Mouse (Mus musculus) embryonic facial prominence, embryonic 14.5 days (tissue): Measurements from ENCODE around the gene Slc16a14. TPM values are rescaled to one million over a fixed set of nuclear protein-coding genes. Genes with fewer than 3 reads are reported as not detected.

Experiments used
- ATAC-seq: fragments of 200-750 bp; cut with Nextera tagmentation; 2 replicates; pipeline ENCODE4 v1.8.0; 2017; ENCODE audit warnings: low read depth, moderate number of reproducible peaks, moderate TSS enrichment
- DNase-seq: peaks from one replicate; pipeline ENCODE4 v3.0.0-alpha.2; 2015; ENCODE audit warnings: low spot score
- H3K27ac ChIP-seq: fragments of 300-500 bp; sonication (generic); replicated peaks from 2 replicates; pipeline ENCODE4 v1.5.1; 2014; ENCODE audit warnings: low read depth, mild to moderate bottlenecking, low read length, moderate library complexity
- H3K27me3 ChIP-seq: fragments of 300-500 bp; sonication (generic); replicated peaks from 2 replicates; pipeline ENCODE4 v1.6.1; 2014; ENCODE audit warnings: low read length; ENCODE audit not compliant: control insufficient read depth, insufficient read depth
- H3K36me3 ChIP-seq: fragments of 300-500 bp; sonication (generic); 2 replicates; pipeline ENCODE4 v1.6.1; 2014; ENCODE audit warnings: low read length, mixed read lengths; ENCODE audit not compliant: control insufficient read depth, insufficient read depth
- H3K4me1 ChIP-seq: fragments of 300-500 bp; sonication (generic); 2 replicates; pipeline ENCODE4 v1.6.1; 2014; ENCODE audit warnings: antibody characterized with exemption, low read length; ENCODE audit not compliant: control insufficient read depth, insufficient read depth
- H3K4me2 ChIP-seq: fragments of 300-500 bp; sonication (generic); 2 replicates; pipeline ENCODE4 v1.6.1; 2014; ENCODE audit warnings: low read depth, mild to moderate bottlenecking, low read length, moderate library complexity, mixed read lengths
- H3K4me3 ChIP-seq: fragments of 300-500 bp; sonication (generic); 2 replicates; pipeline ENCODE4 v1.5.1; 2014; ENCODE audit warnings: low read depth, mild to moderate bottlenecking, low read length
- H3K9ac ChIP-seq: fragments of 300-500 bp; sonication (generic); 2 replicates; pipeline ENCODE4 v1.6.1; 2014; ENCODE audit warnings: low read depth, mild to moderate bottlenecking, low read length, moderate library complexity, mixed read lengths
- H3K9me3 ChIP-seq: fragments of 300-500 bp; sonication (generic); 2 replicates; pipeline ENCODE4 v1.6.1; 2016; ENCODE audit warnings: low read length; ENCODE audit not compliant: control insufficient read depth
- WGBS: fragments of 180-500 bp; shearing (Covaris S2); extraction: QIAGEN DNeasy Blood & Tissue Kit; methylation state at CpG from one replicate; pipeline ENCODE4 v1.1.7; 2014; 5-methylcytosine and 5-hydroxymethylcytosine counted together
- polyA plus RNA-seq: library from polyadenylated mRNA; unstranded; fragments of >200 nt; fragmentation: Nextera tagmentation; extraction: Ambion mirVana; gene quantifications from 2 replicates; pipeline ENCODE4 v1.2.1, GENCODE M21; 2014

Gene Slc16a14
- polyA plus RNA-seq, 1 experiment from 2014 or later, result 0.38 TPM

GRCm38 (mm10) chr1:84924134-84924533 is 10.8 kb downstream of the Slc16a14 start:
- H3K36me3 ChIP-seq, result no peaks in the 10 kb centered on the region
- H3K4me3 ChIP-seq, result no peak overlapping the region
- DNase-seq (no peak), ATAC-seq (no peak)
- no peak overlapping the region for H3K9ac ChIP-seq
- 66% methylated on average over 6 of the region's 6 CpGs for WGBS
- no peak overlapping the region for H3K4me2 ChIP-seq
- H3K9me3 ChIP-seq, result no peaks in the 10 kb centered on the region
- no peak overlapping the region for H3K27ac ChIP-seq
- H3K4me1 ChIP-seq, result no peaks in the 10 kb centered on the region
- no peaks in the 10 kb centered on the region for H3K27me3 ChIP-seq

- no peak overlapping the region for H3K9ac ChIP-seq
- H3K4me1 ChIP-seq, result no peaks in the 10 kb centered on the region
- no peak overlapping the region for H3K27ac ChIP-seq
- no peak for ATAC-seq
- H3K27me3 ChIP-seq, result no peaks in the 10 kb centered on the region
- 86% methylated on average over 2 of the region's 2 CpGs for WGBS
- no peaks in the 10 kb centered on the region for H3K9me3 ChIP-seq
- no peak for DNase-seq
- H3K4me3 ChIP-seq, result no peak overlapping the region
- no peaks in the 10 kb centered on the region for H3K36me3 ChIP-seq
- no peak overlapping the region for H3K4me2 ChIP-seq
These were observed 11.5 kb downstream of the Slc16a14 start for GRCm38 (mm10) chr1:84923432-84923831.

GRCm38 (mm10) chr1:84918865-84919264 is 16.1 kb downstream of the Slc16a14 start:
- 85% methylated on average over 3 of the region's 3 CpGs for WGBS

GRCm38 (mm10) chr1:84915010-84915409 is 19.9 kb downstream of the Slc16a14 start:
- WGBS, result 81% methylated on average over 4 of the region's 4 CpGs
- no peak for DNase-seq
- no peak overlapping the region for H3K4me3 ChIP-seq

More at GRCm38 (mm10) chr1:84918865-84919264, 16.1 kb downstream of the Slc16a14 start:
- H3K4me3 ChIP-seq, result no peak overlapping the region
- no peak overlapping the region for H3K4me2 ChIP-seq
- H3K27me3 ChIP-seq, result no peaks in the 10 kb centered on the region
- H3K36me3 ChIP-seq, result no peaks in the 10 kb centered on the region
- DNase-seq (no peak), ATAC-seq (no peak)
- H3K9me3 ChIP-seq, result no peaks in the 10 kb centered on the region
- no peak overlapping the region for H3K27ac ChIP-seq
- no peaks in the 10 kb centered on the region for H3K4me1 ChIP-seq
- no peak overlapping the region for H3K9ac ChIP-seq

GRCm38 (mm10) chr1:84912571-84912970 is 22.4 kb downstream of the Slc16a14 start:
- Histone ChIP-seq H3K4me1 (no peaks in the 10 kb centered on the region), H3K27ac (no peak overlapping the region), H3K9ac (no peak overlapping the region), H3K4me3 (no peak overlapping the region), H3K4me2 (no peak overlapping the region), H3K27me3 (no peaks in the 10 kb centered on the region), H3K9me3 (no peaks in the 10 kb centered on the region), H3K36me3 (no peaks in the 10 kb centered on the region)
- WGBS, result 93% methylated on average over 11 of the region's 11 CpGs
- DNase-seq (no peak), ATAC-seq (no peak)

More at GRCm38 (mm10) chr1:84915010-84915409, 19.9 kb downstream of the Slc16a14 start:
- H3K36me3 ChIP-seq, result no peaks in the 10 kb centered on the region
- H3K9me3 ChIP-seq, result no peaks in the 10 kb centered on the region
- H3K9ac ChIP-seq, result no peak overlapping the region
- H3K4me2 ChIP-seq, result no peak overlapping the region
- no peak for ATAC-seq
- no peak overlapping the region for H3K27ac ChIP-seq
- no peaks in the 10 kb centered on the region for H3K27me3 ChIP-seq
- H3K4me1 ChIP-seq, result no peaks in the 10 kb centered on the region

GRCm38 (mm10) chr1:84910177-84910804 is 24.6 kb downstream of the Slc16a14 start:
- no peaks in the 10 kb centered on the region for H3K36me3 ChIP-seq
- WGBS, result 51% methylated on average over 8 of the region's 8 CpGs
- H3K4me3 ChIP-seq, result no peak overlapping the region
- ATAC-seq, result no peak
- no peaks in the 10 kb centered on the region for H3K4me1 ChIP-seq
- H3K4me2 ChIP-seq, result no peak overlapping the region
- H3K9ac ChIP-seq, result no peak overlapping the region
- no peaks in the 10 kb centered on the region for H3K9me3 ChIP-seq
- no peak overlapping the region for H3K27ac ChIP-seq
- no peak for DNase-seq
- no peaks in the 10 kb centered on the region for H3K27me3 ChIP-seq

GRCm38 (mm10) chr1:84904467-84904866 is 30.5 kb downstream of the Slc16a14 start:
- H3K27me3 ChIP-seq, result no peaks in the 10 kb centered on the region
- H3K9me3 ChIP-seq, result no peaks in the 10 kb centered on the region
- WGBS, result 49% methylated on average over 2 of the region's 2 CpGs
- H3K36me3 ChIP-seq, result no peaks in the 10 kb centered on the region
- H3K9ac ChIP-seq, result no peak overlapping the region
- DNase-seq, result no peak
- H3K4me2 ChIP-seq, result no peak overlapping the region
- no peaks in the 10 kb centered on the region for H3K4me1 ChIP-seq
- H3K27ac ChIP-seq, result no peak overlapping the region
- no peak for ATAC-seq
- H3K4me3 ChIP-seq, result no peak overlapping the region

GRCm38 (mm10) chr1:84899156-84899555 is 35.8 kb downstream of the Slc16a14 start:
- ATAC-seq (no peak), DNase-seq (no peak)
- Histone ChIP-seq H3K27ac (no peak overlapping the region), H3K4me1 (no peaks in the 10 kb centered on the region), H3K4me3 (no peak overlapping the region), H3K4me2 (no peak overlapping the region), H3K36me3 (no peaks in the 10 kb centered on the region), H3K27me3 (no peaks in the 10 kb centered on the region), H3K9ac (no peak overlapping the region), H3K9me3 (no peaks in the 10 kb centered on the region)
- WGBS, result 95% methylated on average over 6 of the region's 6 CpGs

- Histone ChIP-seq H3K36me3 (no peaks in the 10 kb centered on the region), H3K4me2 (no peak overlapping the region), H3K27me3 (no peaks in the 10 kb centered on the region), H3K27ac (no peak overlapping the region), H3K9ac (no peak overlapping the region), H3K4me3 (no peak overlapping the region), H3K4me1 (no peaks in the 10 kb centered on the region), H3K9me3 (no peaks in the 10 kb centered on the region)
- WGBS, result 84% methylated on average over 6 of the region's 6 CpGs
- DNase-seq (no peak), ATAC-seq (no peak)
These were observed 37.6 kb downstream of the Slc16a14 start for GRCm38 (mm10) chr1:84897364-84897763.
